ENCODE assay signal across 9 mouse cellular contexts in the genomic region with DNA sequence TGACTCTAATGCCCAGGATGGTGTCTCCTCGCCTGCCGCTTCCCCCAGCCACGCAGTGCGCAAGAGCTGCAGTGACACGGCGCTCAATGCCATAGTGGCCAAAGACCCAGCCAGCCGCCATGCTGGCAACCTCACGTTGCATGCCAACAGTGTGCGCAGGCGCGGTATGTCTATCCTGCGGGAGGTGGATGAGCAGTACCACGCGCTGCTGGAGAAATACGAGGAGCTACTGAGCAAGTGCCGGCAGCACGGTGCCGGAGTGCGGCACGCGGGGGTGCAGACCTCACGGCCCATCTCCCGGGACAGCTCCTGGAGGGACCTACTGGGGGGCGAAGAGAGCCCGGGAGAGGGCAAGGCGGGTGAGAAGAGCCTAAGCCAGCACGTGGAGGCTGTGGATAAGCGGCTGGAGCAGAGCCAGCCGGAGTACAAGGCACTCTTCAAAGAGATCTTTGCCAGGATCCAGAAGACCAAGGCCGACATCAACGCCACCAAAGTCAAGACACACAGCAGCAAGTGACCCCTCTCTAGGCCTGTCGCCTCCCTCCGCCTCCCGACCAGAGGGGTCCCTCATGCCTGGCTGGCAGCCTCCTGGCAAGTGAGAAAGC. TPM values are rescaled to one million over a fixed set of nuclear protein-coding genes. Genes with fewer than 3 reads are reported as not detected.
A peak's percentile ranks its signal among the peaks of the same experiment; 100 is the strongest.
DNase-seq lines count a peak whose midpoint lies in the region; ATAC-seq and TF ChIP-seq lines count a peak whose summit lies in the region.
"Had no signal": no experiment of that assay in that cellular context is flagged by ENCODE, and none has a peak within 500 bp of the region (broad histone marks: within the 10 kb centered on the region; RNA-seq: fewer than 3 reads in every experiment).

No protein-coding gene starts in this region.

- DNase-seq in heart, adult 9 months (ENCODE audit: low spot score in 2 of 2) = no peak
- DNase-seq in ES-CJ7 (ENCODE audit: low read depth, low spot score) = peak; percentile 86
- DNase-seq in cerebellum, adult 2 months = peak; percentile 83 to 86
- no peak for DNase-seq in liver, adult 2 months (ENCODE audit: extremely low read depth, low read depth, low spot score)
- no peak for DNase-seq in natural killer cell, adult 2 months (ENCODE audit: low spot score in 2 of 2)
- DNase-seq in left cerebral cortex, adult 11 months (ENCODE audit: low spot score) = no peak
- no peak for DNase-seq in kidney, postnatal 10 days

- H3K79me2 ChIP-seq in liver, adult 2 months (ENCODE audit: control insufficient read depth, insufficient read depth, low read length) = no peaks in the 10 kb centered on the region

- H3K9me3 ChIP-seq in heart, embryonic 15.5 days (replicated peaks) = no peaks in the 10 kb centered on the region
- H3K9me3 ChIP-seq: midbrain, embryonic 15.5 days had no signal

- peak; percentile 38; the same call in 1 of the 2 replicates for TF ChIP-seq POLR2A in cerebellum, adult 2 months (IDR thresholded peaks at IDR 0.05; ENCODE audit: borderline replicate concordance, insufficient read depth, low read length)
- no peak for TF ChIP-seq POLR2A in liver, adult 2 months (IDR thresholded peaks at IDR 0.05; ENCODE audit: extremely low read depth, insufficient read depth, low read length)

- H3K4me3 ChIP-seq in heart, embryonic 15.5 days = peak overlapping the region; percentile 34
- H3K4me3 ChIP-seq in cerebellum, adult 2 months (replicated peaks; ENCODE audit: insufficient read depth, low read depth, low read length) = peak overlapping the region; percentile 14
- H3K4me3 ChIP-seq in liver, adult 2 months (ENCODE audit: insufficient read depth, low read depth, low read length) = peak overlapping the region; percentile 20; the same call in 1 of the 2 replicates
- H3K4me3 ChIP-seq: midbrain, embryonic 15.5 days had no signal

- 0 out of 2 replicates have a peak overlapping the region, but pooled peaks have one; percentile 5 for H3K9ac ChIP-seq in heart, embryonic 15.5 days
- H3K9ac ChIP-seq in liver, adult 2 months (ENCODE audit: low read depth, low read length) = no peak overlapping the region
- H3K9ac ChIP-seq: midbrain, embryonic 15.5 days had no signal

- 47% methylated on average over 34 of the region's 34 CpGs for WGBS in heart, embryonic 15.5 days
- WGBS in cerebellum, adult 2 months = 26% methylated on average over 34 of the region's 34 CpGs
- WGBS in liver, adult 2 months = 51% methylated on average over 34 of the region's 34 CpGs

- peak overlapping the region; percentile 63 for H3K4me2 ChIP-seq in heart, embryonic 15.5 days
- H3K4me2 ChIP-seq: midbrain, embryonic 15.5 days had no signal

- H3K36me3 ChIP-seq in heart, embryonic 15.5 days = peaks cover 18% of the 10 kb centered on the region; the same call in 1 of the 2 replicates
- no peaks in the 10 kb centered on the region for H3K36me3 ChIP-seq in liver, adult 2 months (ENCODE audit: control insufficient read depth, insufficient read depth, low read length)

- no peak overlapping the region for H3K27ac ChIP-seq in heart, embryonic 15.5 days
- peak overlapping the region; percentile 27 for H3K27ac ChIP-seq in cerebellum, adult 2 months (ENCODE audit: insufficient read depth, low read length)
- H3K27ac ChIP-seq in liver, adult 2 months (replicated peaks; ENCODE audit: insufficient read depth, low read depth, low read length) = no peak overlapping the region
- H3K27ac ChIP-seq: midbrain, embryonic 15.5 days had no signal

- H3K27me3 ChIP-seq in heart, embryonic 15.5 days = no peaks in the 10 kb centered on the region
- H3K27me3 ChIP-seq in cerebellum, adult 2 months (ENCODE audit: control insufficient read depth, insufficient read depth, low read length) = no peaks in the 10 kb centered on the region
- 0 out of 2 replicates have a peak, but pooled peaks cover 2% of the 10 kb centered on the region for H3K27me3 ChIP-seq in liver, adult 2 months (ENCODE audit: control insufficient read depth, insufficient read depth, low read length)
- H3K27me3 ChIP-seq: midbrain, embryonic 15.5 days had no signal

- H3K4me1 ChIP-seq in heart, embryonic 15.5 days (replicated peaks) = peaks cover 8% of the 10 kb centered on the region
- peaks cover 23% of the 10 kb centered on the region for H3K4me1 ChIP-seq in cerebellum, adult 2 months (ENCODE audit: control insufficient read depth, insufficient read depth, low read length)
- H3K4me1 ChIP-seq in liver, adult 2 months (ENCODE audit: control insufficient read depth, insufficient read depth, low read length) = no peaks in the 10 kb centered on the region
- H3K4me1 ChIP-seq: midbrain, embryonic 15.5 days had no signal

- ATAC-seq in heart, embryonic 15.5 days (replicated peaks; ENCODE audit: insufficient number of reproducible peaks, insufficient read depth, low FRiP score, low read depth) = no peak; the same call in 1 of the 2 replicates
- ATAC-seq: midbrain, embryonic 15.5 days had no signal

- no peak for TF ChIP-seq CTCF in cerebellum, adult 2 months (IDR thresholded peaks at IDR 0.05; ENCODE audit: borderline replicate concordance, insufficient read depth, low read depth, low read length)
- no peak for TF ChIP-seq CTCF in liver, adult 2 months (IDR thresholded peaks at IDR 0.05; ENCODE audit: low read depth, low read length)

RNA-seq across cellular contexts. Expression of a gene that starts 9.7 kb away (rescaled TPM):
- 163 and 167 TPM in 2 replicates for polyA plus RNA-seq in heart, embryonic 15.5 days (2015; fragmentation: Nextera tagmentation; extraction: Ambion mirVana)
- polyA plus RNA-seq in cerebellum, adult 2 months (2012; rRNA removed) = 157 and 164 TPM in 2 replicates
- total RNA-seq in liver, adult 2 months (2014; rRNA removed) = 54.7 and 67.2 TPM in 2 replicates
- 67.5 and 70.0 TPM in 2 replicates for polyA plus RNA-seq in liver, adult 2 months (2012; rRNA removed)

RNA-seq across cellular contexts. Expression of a gene that starts 12.1 kb away (rescaled TPM):
- 6.3 and 11.1 TPM in 2 replicates for polyA plus RNA-seq in heart, embryonic 15.5 days (2015; fragmentation: Nextera tagmentation; extraction: Ambion mirVana)
- 53.7 and 54.3 TPM in 2 replicates for polyA plus RNA-seq in cerebellum, adult 2 months (2012; rRNA removed)
- 1.3 and 1.4 TPM in 2 replicates for total RNA-seq in liver, adult 2 months (2014; rRNA removed)
- polyA plus RNA-seq in liver, adult 2 months (2012; rRNA removed) = 2.4 and 2.7 TPM in 2 replicates

RNA-seq across cellular contexts. Expression of a gene that starts 25.9 kb away (rescaled TPM):
- 1,570 and 2,168 TPM in 2 replicates for polyA plus RNA-seq in heart, embryonic 15.5 days (2015; fragmentation: Nextera tagmentation; extraction: Ambion mirVana)
- 899 and 972 TPM in 2 replicates for polyA plus RNA-seq in cerebellum, adult 2 months (2012; rRNA removed)
- total RNA-seq in liver, adult 2 months (2014; rRNA removed) = 480 and 648 TPM in 2 replicates
- polyA plus RNA-seq in liver, adult 2 months (2012; rRNA removed) = 103 and 134 TPM in 2 replicates

RNA-seq across cellular contexts. Expression of a gene that starts 26.1 kb away (rescaled TPM):
- 11.5 and 14.7 TPM in 2 replicates for polyA plus RNA-seq in heart, embryonic 15.5 days (2015; fragmentation: Nextera tagmentation; extraction: Ambion mirVana)
- polyA plus RNA-seq in cerebellum, adult 2 months (2012; rRNA removed) = 93.6 and 98.0 TPM in 2 replicates
- total RNA-seq in liver, adult 2 months (2014; rRNA removed) = 10.0 and 14.2 TPM in 2 replicates
- polyA plus RNA-seq in liver, adult 2 months (2012; rRNA removed) = 18.2 and 21.1 TPM in 2 replicates

RNA-seq across cellular contexts. Expression of a gene that starts 26.3 kb away (rescaled TPM):
- 7.6 and 11.2 TPM in 2 replicates for polyA plus RNA-seq in heart, embryonic 15.5 days (2015; fragmentation: Nextera tagmentation; extraction: Ambion mirVana)
- polyA plus RNA-seq in cerebellum, adult 2 months (2012; rRNA removed) = 105 and 106 TPM in 2 replicates
- 0.55 and 1.3 TPM in 2 replicates for total RNA-seq in liver, adult 2 months (2014; rRNA removed)
- 1.1 and 3.1 TPM in 2 replicates for polyA plus RNA-seq in liver, adult 2 months (2012; rRNA removed)

Comparison
In these comparisons a context has a peak if more than half of its experiments do, and no peak if none do; other contexts are left out.
1. DNase-seq: peak in ES-CJ7 (single experiment) and cerebellum, adult 2 months (2 of 2); none in heart, adult 9 months (0 of 2), liver, adult 2 months (single experiment), natural killer cell, adult 2 months (0 of 2), left cerebral cortex, adult 11 months (single experiment) and kidney, postnatal 10 days (single experiment).
2. Peak in every context shown above with its lines, with median percentiles within 50 percentile points of each other: H3K4me3 ChIP-seq.